Mouse (Mus musculus) embryonic fibroblast, embryonic 13.5 days (primary cell): ENCODE results near the gene Ndufaf2.

ENCODE experiments used
- CTCF ChIP-seq: IDR thresholded peaks from 2 replicates; pipeline ENCODE4 v1.5.1; 2011; ENCODE audit warnings: mild to moderate bottlenecking, control low read depth, low read length, moderate library complexity, borderline replicate concordance; ENCODE audit not compliant: insufficient read depth
- POLR2A ChIP-seq: IDR thresholded peaks from 2 replicates; pipeline ENCODE4 v1.6.1; 2011; ENCODE audit warnings: low read depth, mild to moderate bottlenecking, control low read depth, low read length, moderate library complexity

DNA sequence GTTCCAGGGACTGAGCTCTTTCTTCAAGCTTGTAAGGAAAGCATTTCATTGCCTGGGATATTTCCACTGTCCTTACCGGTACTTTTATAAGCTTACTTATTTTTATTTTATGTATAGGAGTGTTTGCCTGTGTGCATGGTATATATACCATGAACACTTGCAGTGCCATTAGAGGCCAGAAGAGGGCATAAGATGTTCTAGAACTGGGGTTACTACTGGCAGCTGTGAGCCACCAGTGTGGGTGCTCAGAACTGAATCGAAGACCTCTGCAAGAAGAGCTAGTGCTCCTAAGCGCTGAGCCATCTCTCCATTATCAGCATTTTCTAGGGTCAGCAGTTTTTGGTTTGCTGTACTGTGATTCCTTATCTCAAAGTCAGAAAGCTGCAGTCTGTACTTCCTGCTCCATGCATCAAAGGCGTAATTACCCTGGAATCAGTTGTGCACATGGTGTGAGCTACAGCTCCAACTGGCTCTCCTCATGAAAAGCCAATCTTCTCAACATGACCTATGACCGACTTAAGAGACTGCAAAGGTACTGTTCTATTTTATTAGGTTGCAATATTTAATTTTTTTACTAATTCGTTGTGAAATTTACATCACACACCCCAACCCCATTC is 175.1 kb downstream of the Ndufaf2 start:
- no peak for TF ChIP-seq POLR2A
- TF ChIP-seq CTCF: no peak
